Mouse (Mus musculus) heart, postnatal 0 days (tissue): ENCODE data around the gene Casp7. TPM values are rescaled to one million over a fixed set of nuclear protein-coding genes. Genes with fewer than 3 reads are reported as not detected.

ENCODE experiments used
- ATAC-seq: fragments of 200-750 bp; cut with Nextera tagmentation; 2 replicates; pipeline ENCODE4 v1.8.0; 2017; ENCODE audit warnings: low read depth, moderate number of reproducible peaks, moderate library complexity; ENCODE audit not compliant: insufficient read depth
- DNase-seq: peaks from one replicate; pipeline ENCODE4 v3.0.0-alpha.2; 2016; ENCODE audit warnings: low spot score
- H3K27ac ChIP-seq: fragments of 300-500 bp; sonication (generic); 2 replicates; pipeline ENCODE4 v1.5.1; 2014; ENCODE audit warnings: low read depth, mild to moderate bottlenecking
- H3K27me3 ChIP-seq: fragments of 300-500 bp; sonication (generic); 2 replicates; pipeline ENCODE4 v1.6.1; 2014; ENCODE audit warnings: low read length, mixed read lengths; ENCODE audit not compliant: control insufficient read depth, insufficient read depth
- H3K36me3 ChIP-seq: fragments of 300-500 bp; sonication (generic); replicated peaks from 2 replicates; pipeline ENCODE4 v1.6.1; 2014; ENCODE audit warnings: low read length, mixed read lengths; ENCODE audit not compliant: control insufficient read depth, insufficient read depth
- H3K4me1 ChIP-seq: fragments of 300-500 bp; sonication (generic); 2 replicates; pipeline ENCODE4 v1.6.1; 2014; ENCODE audit warnings: antibody characterized with exemption; ENCODE audit not compliant: control insufficient read depth, insufficient read depth
- H3K4me2 ChIP-seq: fragments of 300-500 bp; sonication (generic); 2 replicates; pipeline ENCODE4 v1.6.1; 2014; ENCODE audit warnings: low read depth, mild to moderate bottlenecking, low read length, moderate library complexity
- H3K4me3 ChIP-seq: fragments of 300-500 bp; sonication (generic); 2 replicates; pipeline ENCODE4 v1.5.1; 2014; ENCODE audit warnings: low read depth, low read length
- H3K9ac ChIP-seq: fragments of 300-500 bp; sonication (generic); replicated peaks from 2 replicates; pipeline ENCODE4 v1.6.1; 2014; ENCODE audit warnings: low read depth, low read length, mixed read lengths
- H3K9me3 ChIP-seq: fragments of 300-500 bp; sonication (generic); replicated peaks from 2 replicates; pipeline ENCODE4 v1.6.1; 2016; ENCODE audit warnings: low read length; ENCODE audit not compliant: control insufficient read depth
- CTCF ChIP-seq: IDR thresholded peaks from 2 replicates; pipeline ENCODE4 v1.5.1; 2016; ENCODE audit warnings: antibody characterized with exemption, control low read depth, low read depth
- EP300 ChIP-seq: IDR thresholded peaks from 2 replicates; pipeline ENCODE4 v1.6.1; 2016; ENCODE audit warnings: antibody characterized with exemption, low read depth
- WGBS: fragments of 180-500 bp; shearing (Covaris S2); extraction: QIAGEN DNeasy Blood & Tissue Kit; methylation state at CpG from one replicate; pipeline ENCODE4 v1.1.7; 2014; 5-methylcytosine and 5-hydroxymethylcytosine counted together
- polyA plus RNA-seq: library from polyadenylated mRNA; unstranded; fragments of >200 nt; fragmentation: Nextera tagmentation; extraction: Ambion mirVana; gene quantifications from 2 replicates; pipeline ENCODE4 v1.2.1, GENCODE M21; 2015
- total RNA-seq: library from RNA; depleted of rRNA; stranded (reverse); fragments of >200 nt; gene quantifications from 2 replicates; pipeline ENCODE4 v1.2.3, GENCODE M21; 2014; ENCODE audit warnings: low replicate concordance; rRNA removed

The Casp7 gene
- total and polyA plus RNA-seq, 2 experiments from 2014 or later = 27.0 to 33.2 TPM

DNA sequence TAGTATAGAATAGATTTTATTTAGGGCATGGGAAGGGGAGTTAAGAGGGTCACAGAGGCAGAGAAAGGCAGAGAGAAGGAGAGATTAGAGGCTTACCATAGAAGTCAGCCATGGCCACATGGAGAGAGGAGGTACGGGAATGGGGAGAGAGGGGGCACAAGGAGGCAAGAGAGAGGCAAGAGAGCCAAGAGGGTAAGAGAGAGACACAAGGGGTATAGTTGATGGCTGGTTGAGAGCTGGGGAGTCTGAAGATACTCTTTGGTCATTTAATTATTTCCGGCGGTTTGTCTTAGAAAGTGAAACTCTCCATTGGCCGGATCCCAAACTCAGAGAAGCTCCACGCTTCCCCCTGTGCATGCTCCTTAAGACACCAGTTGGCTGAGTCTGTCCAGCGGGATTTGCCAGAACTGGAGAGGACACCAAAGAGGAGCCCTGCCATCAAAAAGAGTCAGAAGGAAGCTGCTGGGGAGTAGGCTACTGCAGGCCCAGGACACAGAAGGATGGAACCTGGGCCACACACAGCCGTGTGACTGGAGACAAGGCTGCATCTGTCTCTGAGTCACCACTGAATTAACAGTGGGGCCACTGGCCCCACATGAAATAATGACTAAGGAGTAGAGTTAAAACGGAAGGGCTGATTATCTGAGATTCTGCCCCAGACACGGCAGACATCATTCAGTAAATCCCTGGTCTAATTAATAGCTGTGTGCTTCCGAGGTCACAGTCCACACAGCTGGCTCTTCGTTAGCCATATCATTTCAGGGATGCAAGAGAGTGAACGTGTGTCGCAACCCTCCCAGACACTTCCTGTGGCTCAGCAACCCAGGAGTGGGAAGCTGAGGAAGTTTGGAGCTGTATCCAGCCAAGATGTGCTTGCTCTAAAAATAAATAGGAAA lies 88.7 kb downstream of the Casp7 start:
- no peak overlapping the region for H3K4me3 ChIP-seq
- no peaks in the 10 kb centered on the region for H3K36me3 ChIP-seq
- WGBS = 58% methylated on average over 13 of the region's 13 CpGs
- no peak for TF ChIP-seq EP300
- TF ChIP-seq CTCF = no peak
- H3K4me1 ChIP-seq = peaks cover 21% of the 10 kb centered on the region
- no peak overlapping the region for H3K9ac ChIP-seq
- DNase-seq (peak; percentile 27), ATAC-seq (peak; percentile 60)
- peak overlapping the region; percentile 36; the same call in 1 of the 2 replicates for H3K27ac ChIP-seq
- no peaks in the 10 kb centered on the region for H3K27me3 ChIP-seq
- H3K9me3 ChIP-seq = no peaks in the 10 kb centered on the region
- 0 out of 2 replicates have a peak overlapping the region, but pooled peaks have one; percentile 10 for H3K4me2 ChIP-seq

DNA sequence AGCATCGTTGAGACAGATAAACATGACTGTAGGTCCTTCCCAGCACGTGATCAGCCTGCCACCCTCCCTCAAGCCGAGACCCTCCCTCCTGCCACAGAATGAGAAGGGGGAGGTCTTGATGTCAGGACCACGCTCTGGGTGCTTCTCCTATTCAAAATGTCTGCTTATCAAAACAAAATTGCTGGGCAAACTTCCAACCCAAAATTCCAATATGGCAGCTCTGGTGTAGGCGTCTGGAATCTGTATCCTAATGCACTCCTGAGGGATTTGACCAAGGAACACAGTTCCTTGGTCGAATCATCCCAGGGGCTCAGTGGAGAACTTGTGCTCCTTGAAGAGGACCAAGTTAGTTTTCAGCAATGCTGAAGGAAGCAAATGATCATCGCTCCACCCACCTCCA lies 90.0 kb downstream of the Casp7 start:
- WGBS = 66% methylated on average over 7 of the region's 7 CpGs
- H3K27me3 ChIP-seq = no peaks in the 10 kb centered on the region
- no peak overlapping the region for H3K4me3 ChIP-seq
- ATAC-seq = no peak
- H3K9me3 ChIP-seq = no peaks in the 10 kb centered on the region
- no peak overlapping the region for H3K9ac ChIP-seq
- DNase-seq = no peak
- TF ChIP-seq CTCF (no peak), EP300 (no peak)
- no peak overlapping the region for H3K27ac ChIP-seq
- no peaks in the 10 kb centered on the region for H3K36me3 ChIP-seq
- H3K4me2 ChIP-seq = no peak overlapping the region
- peaks cover 21% of the 10 kb centered on the region for H3K4me1 ChIP-seq

DNA sequence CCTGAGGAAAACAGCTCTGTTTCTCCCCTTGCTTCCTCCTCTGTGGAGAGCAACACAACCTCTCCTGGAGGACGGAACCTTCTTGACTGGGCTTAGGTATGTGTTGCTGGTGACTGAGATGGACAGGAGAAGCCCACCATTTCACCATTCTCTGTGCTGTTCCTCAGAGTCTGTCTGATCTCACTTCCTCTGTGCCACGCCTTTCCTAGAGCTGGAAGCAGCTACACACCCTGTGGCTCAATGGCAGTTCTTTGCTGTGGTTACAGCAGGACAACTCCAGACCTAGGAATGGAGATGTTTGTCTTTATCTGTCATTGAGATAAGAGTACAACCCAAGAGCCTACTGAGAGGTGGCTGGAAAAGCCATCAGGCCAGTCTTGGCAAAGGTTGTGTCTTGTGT lies 90.4 kb downstream of the Casp7 start:
- DNase-seq (no peak), ATAC-seq (no peak)
- Histone ChIP-seq H3K9ac (no peak overlapping the region), H3K4me1 (peaks cover 21% of the 10 kb centered on the region), H3K4me3 (no peak overlapping the region), H3K27ac (no peak overlapping the region), H3K27me3 (no peaks in the 10 kb centered on the region), H3K9me3 (no peaks in the 10 kb centered on the region), H3K36me3 (no peaks in the 10 kb centered on the region), H3K4me2 (no peak overlapping the region)
- WGBS = 98% methylated on average over 2 of the region's 2 CpGs
- no peak for TF ChIP-seq EP300

DNA sequence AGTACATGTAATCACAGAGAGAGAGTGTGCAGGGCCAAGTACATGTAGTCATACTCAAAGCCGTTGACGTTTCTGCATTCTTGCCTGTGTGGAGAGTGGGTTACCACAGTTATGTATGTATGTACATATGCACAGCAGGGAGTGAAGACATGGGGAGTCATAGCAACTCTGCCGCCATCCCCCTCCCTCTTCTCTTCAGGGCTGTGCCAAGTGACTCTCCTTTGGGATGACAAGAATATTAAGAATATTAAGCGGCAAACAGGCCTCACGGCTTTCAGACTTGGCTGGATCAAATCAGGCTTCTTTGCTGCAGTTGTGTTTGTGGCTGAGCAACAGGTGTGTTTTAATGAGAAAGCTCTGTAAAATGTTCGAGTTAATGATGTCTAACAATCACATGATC lies 92.7 kb downstream of the Casp7 start:
- TF ChIP-seq EP300 = no peak
- TF ChIP-seq CTCF = no peak
- Histone ChIP-seq H3K4me3 (no peak overlapping the region), H3K4me1 (peaks cover 17% of the 10 kb centered on the region), H3K4me2 (no peak overlapping the region), H3K36me3 (no peaks in the 10 kb centered on the region), H3K9me3 (no peaks in the 10 kb centered on the region), H3K9ac (no peak overlapping the region), H3K27me3 (no peaks in the 10 kb centered on the region), H3K27ac (no peak overlapping the region)
- WGBS = 74% methylated on average over 6 of the region's 6 CpGs
- DNase-seq (no peak), ATAC-seq (no peak)

Other genes starting within 250 kb of the Casp7 start
- gene Habp2, start 110.0 kb upstream of the Casp7 start, total RNA-seq = not detected in 2 replicates
- 3.9 and 4.1 TPM in 2 replicates for gene Habp2, start 110.0 kb upstream of the Casp7 start, polyA plus RNA-seq
- gene Nrap, start 7.1 kb upstream of the Casp7 start, total RNA-seq = 163 and 207 TPM in 2 replicates
- gene Nrap, start 7.1 kb upstream of the Casp7 start, polyA plus RNA-seq = 52.9 and 60.1 TPM in 2 replicates
- gene Plekhs1, start 64.5 kb downstream of the Casp7 start, total RNA-seq = 0.31 TPM in 1 of 2 replicates, not detected in the other
- 0.05 and 0.07 TPM in 2 replicates for gene Plekhs1, start 64.5 kb downstream of the Casp7 start, polyA plus RNA-seq
- 4.4 and 6.9 TPM in 2 replicates for gene Dclre1a, start 151.1 kb downstream of the Casp7 start, total RNA-seq
- gene Dclre1a, start 151.1 kb downstream of the Casp7 start, polyA plus RNA-seq = 9.6 and 11.3 TPM in 2 replicates
- 28.9 and 30.4 TPM in 2 replicates for gene Nhlrc2, start 151.1 kb downstream of the Casp7 start, total RNA-seq
- gene Nhlrc2, start 151.1 kb downstream of the Casp7 start, polyA plus RNA-seq = 11.1 and 11.2 TPM in 2 replicates